Mouse (Mus musculus) layer of hippocampus, adult 8-10 months (tissue): ENCODE results near the gene Ppef2. TPM values are rescaled to one million over a fixed set of nuclear protein-coding genes. Genes with fewer than 3 reads are reported as not detected.
A peak's percentile ranks its signal among the peaks of the same experiment; 100 is the strongest.

ENCODE experiments used
- DNase-seq, 2 experiments: peaks; one replicate each; pipeline ENCODE4 v3.0.0; 2022; ENCODE audit warnings: low spot score in 2 of 2
- total RNA-seq, 4 experiments: library from RNA; stranded (reverse); gene quantifications; 2 replicates each; pipeline ENCODE4 v1.2.4; 2022

Ppef2 gene
- total RNA-seq, 4 experiments from 2014 or later: 0.34 to 1.2 (median 0.71) TPM

DNA sequence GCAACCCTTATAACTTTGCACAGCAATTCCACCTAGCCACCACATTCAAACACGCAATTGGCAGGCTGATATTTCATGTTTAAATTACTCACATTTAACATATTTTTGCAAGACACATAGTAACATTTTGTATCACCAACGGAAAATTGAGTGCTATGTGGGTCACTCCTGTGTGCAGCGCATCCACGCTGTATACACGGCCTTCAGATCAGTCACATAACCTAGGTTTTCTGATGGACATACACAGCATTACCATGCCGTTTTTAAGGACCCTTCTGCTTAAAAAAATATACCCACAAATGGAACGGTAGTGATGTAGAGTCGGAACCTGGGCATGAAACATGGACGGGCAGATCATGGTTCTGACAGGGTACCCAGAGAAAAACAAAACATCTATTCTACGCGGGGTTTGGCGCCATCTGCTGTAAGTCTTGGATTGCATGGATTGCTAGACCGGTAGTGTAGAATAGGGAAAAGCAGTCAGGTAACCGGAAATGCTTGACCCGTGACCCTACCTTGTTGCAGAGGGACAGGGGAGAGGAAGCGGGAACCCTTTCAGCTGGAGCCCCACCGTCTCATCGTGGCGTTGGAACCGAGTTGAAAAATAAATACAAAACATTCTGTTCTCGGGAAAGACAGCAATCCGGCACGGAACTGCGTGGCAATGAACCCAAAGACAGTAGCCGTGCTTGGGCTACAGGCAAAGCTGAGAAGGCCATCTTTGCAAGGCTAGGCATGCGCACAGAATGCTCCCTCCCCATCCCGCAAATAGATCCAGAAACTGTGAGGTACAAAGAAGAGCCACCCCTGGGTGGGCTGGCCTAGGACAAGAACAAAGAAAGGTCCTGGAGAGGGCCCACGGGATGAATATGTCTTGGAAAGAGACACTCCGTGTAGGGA, 16.5 kb downstream of the Ppef2 start:
- peak; percentile 58 to 83 for DNase-seq

DNA sequence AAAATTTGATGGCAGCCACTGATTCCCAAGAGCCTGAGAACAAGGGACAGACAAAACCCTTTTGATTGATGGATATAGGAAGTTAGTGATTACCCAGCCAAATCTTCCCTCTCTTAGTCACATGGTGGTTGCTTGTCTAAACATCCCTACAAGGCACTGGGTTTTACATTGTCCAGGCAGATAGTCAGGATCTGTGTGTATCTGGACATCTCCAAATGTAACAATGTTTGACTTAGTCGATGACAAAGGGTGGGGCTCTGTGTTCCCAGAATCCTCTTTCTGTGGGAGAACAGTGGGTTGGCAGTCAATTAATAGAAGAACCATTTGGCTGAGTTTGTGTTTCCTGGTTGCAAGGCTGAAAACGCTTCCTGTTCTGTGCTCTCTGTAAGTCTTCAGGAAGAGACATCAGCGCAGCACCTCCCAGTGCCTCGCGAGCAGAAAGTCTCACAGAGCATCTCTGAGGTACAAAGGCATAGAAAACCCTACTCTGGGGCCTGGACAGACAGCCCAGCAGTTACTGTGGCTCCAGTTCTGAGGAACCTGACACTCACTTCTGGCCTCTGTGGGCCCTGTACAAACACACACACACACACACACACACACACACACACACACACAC, 21.0 kb downstream of the Ppef2 start:
- DNase-seq: no peak

DNA sequence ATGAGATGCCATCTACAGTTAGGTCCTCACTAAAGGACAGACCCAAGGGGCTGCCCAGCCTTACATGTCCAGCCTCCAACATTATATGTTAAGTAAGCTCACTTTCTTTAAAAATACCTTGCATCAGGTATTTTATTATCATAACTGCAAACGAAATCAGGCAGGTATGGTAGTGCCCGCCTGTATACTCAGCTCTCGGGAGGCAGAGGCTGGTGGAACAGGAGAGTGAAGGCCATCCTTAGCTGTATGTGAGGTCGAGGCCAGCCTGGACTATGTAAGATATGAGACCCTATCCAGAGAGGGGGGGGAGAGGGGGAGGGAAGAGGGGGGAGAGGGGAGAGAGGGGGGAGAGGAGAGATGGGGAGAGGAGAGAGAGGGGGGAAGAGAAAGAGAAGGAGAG, 22.7 kb downstream of the Ppef2 start:
- DNase-seq: no peak

DNA sequence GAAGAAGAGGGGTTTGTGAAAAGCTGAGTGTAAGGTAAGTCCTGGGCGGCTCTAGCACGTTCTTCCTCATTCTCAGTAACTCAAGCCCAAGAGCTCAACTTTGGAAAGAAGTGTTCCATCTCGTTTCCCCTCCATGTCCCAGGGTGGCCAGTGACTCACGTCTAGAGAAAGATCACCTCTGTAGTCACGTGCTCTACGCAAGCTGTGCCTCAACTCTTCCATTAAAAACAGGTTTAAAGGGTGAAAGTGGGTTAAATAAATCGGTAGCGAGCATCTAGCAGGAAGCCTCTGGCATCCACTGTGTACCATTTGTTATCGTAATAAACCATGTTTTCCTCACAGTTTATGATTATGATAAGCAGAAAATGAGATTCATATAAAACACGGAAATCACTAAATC, 24.2 kb downstream of the Ppef2 start:
- DNase-seq: no peak

DNA sequence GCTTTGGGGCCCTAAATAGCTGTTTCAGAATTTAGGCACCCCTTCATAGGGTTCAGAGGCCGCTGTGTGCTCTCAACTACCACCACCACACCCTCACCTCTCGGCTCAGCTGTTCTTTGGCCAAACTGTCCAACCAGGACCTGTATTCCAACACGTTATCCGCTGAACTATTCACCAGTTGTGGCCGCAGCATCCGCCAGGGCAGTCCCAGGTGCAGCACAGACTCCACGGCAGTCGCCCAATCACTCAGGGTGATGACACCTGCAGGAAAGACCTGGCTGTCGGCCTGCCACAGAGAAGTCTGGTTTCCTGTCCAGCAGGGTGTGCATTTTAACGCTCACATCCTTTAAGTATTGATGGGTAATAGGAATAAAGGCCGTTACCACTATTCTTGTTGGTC, 25.8 kb downstream of the Ppef2 start:
- no peak for DNase-seq

DNA sequence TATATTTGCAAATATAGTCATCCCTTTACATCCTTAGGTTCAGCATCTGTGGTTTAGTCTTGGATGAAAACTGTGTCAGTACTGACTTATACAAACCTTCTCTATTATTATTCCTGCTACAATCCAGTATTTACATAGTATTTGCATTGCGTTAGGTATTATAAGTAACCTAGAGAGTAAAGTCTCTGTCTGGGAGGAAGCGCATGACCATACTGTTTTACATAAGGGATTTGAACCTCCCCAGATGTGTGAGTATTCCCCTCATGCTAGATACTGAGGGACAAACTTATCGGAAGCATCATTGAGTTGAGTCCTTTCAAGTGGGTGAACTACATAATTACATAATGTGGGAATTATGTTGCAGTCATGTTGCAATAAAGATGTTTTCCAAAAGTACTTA, 26.6 kb downstream of the Ppef2 start:
- no peak for DNase-seq

DNA sequence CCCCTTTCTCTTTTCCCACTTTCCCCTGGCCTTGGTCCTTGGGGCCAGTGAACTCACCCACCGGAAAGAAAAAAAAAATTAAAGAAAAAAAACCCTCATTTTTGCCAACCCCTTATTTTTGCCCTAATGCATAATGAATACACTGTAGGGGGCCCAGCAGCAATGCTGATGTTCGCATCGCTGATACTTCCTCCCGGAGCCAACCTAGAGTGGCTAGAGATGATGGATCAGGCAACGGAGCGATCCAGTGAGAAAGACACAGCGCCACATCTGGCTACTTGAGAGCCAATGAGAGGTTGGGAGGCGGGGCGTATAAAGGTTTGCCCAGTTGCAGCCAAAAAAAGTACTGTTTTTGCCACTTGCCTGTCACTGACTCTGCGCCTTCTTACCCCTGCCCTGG, 27.3 kb downstream of the Ppef2 start:
- DNase-seq: no peak

DNA sequence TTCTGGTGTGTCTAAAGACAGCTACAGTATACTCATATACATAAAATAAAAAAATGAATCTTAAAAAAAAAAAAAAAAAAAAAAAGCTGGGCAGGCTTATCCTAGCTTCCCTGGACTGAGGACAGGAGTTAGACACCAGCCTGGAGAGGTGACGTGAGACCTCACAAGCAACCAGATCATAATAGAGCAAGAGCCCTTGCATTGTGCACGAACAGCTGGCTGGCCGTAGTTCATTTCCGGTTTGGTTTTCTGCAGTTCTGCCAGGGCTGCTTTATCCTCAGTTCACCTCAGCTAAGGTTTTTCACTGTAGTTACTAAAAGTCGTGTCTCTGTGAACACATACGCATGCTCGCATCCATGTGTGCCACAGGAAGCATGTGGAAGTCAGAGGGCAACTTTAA, 28.3 kb downstream of the Ppef2 start:
- no peak for DNase-seq

DNA sequence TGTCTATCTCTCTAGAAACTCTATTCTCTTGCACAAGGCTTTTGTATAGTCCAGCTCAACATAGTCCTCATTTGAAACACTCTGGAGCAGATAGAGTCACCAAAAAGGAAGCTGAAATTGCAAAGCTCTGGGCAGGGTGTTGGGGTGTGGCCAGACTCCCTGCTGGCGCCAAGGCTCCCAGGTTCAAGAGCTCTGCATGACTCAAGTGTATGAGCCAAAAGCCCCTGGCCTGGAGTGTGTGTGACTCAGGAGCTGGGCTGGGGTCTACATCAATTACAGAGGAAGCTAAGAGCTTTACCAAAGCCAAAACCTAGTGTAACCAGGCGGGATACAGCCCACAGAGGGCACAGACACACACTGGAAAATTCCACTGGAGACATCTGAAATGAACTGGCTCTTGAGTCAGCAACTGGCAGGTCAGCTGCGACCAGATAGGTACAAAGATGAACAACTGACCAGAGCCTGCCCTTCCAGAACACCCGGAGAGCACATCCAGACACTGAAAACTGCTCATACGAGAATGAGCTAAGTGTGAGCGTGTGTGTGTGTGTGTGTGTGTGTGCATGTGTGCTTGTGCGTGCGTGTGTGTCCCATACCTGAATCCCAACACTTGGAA, 35.7 kb downstream of the Ppef2 start:
- no peak for DNase-seq

DNA sequence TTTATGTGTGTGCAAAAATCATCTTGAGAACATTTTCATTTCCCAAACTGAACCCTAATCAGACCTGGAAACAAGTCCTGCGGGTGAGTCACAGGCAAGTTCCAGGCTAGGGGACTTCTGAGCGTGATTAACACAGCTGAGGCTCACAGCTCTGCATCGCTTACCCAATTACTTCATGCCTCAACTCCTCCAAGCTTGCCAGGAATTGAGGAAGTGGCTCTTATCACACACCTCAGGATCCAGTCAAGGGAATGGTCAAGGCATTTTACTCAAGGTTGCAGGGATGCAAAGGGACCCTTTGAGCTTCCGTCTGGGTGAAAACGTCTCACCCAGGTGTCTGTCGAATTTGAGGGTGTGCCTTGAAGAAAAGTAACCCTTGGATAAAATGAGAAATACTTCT, 36.3 kb downstream of the Ppef2 start:
- DNase-seq: no peak

DNA sequence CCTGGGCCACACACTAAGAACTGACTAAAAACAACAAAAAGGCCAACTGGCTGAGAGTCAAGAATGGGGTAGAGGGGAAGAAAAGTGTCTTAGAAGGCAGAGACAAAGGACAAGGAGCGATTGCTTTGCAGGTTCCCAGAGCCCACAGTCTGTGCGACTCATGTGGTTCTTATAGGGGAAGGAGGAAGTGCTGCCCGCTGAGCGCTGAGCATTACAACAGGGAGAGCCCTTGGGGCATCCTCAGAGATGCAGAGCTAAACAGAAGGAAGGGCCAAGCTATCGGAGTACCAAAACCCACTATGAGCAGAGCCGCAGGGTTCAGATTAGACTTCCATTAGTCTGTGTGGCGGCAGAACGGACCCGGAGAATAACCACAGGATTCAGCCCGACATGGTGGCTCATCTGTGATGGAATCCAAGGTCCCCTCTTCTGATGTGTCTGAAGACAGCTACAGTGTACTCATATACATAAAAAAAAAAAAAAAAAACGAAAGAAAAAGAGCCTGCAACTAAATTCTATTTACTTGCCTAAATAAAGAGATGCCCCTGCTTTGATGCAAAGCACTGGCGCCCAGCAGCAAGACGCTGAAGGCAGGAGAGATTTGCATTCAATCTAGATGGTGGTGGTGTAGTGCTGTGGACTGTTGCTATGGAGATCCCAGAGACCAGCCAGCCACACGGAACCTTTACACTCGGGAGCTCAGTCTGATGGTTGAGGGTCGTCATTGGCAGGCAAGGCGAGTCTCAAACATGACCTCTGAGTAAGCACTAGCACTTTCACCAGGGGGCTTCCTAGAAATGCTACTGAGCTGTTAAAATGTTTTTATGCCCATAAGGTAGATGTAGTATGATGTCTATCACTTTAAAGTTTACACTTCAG, 36.9 kb downstream of the Ppef2 start:
- no peak for DNase-seq

DNA sequence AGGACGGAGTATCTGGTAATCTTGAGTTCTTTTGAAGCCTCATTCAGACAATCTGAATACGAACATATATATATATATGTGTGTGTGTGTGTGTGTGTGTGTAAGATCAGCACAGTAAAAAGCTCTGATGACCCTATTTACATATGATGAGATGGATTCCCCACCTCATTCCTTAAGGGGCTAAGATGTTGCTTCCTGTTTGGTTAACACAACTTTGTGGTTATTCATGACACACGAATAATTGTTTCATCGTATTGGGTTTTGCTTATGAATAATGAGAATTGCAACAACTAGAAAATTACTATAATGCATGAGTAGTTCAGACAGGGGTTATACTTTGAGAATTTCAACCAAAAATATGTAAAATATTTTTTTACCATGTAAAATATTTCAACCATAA, 40.8 kb downstream of the Ppef2 start, which contains the start of gene U90926:
U90926 (minus strand) TSS at position 101 of the 400 bp plus-strand sequence.
- no peak for DNase-seq

DNA sequence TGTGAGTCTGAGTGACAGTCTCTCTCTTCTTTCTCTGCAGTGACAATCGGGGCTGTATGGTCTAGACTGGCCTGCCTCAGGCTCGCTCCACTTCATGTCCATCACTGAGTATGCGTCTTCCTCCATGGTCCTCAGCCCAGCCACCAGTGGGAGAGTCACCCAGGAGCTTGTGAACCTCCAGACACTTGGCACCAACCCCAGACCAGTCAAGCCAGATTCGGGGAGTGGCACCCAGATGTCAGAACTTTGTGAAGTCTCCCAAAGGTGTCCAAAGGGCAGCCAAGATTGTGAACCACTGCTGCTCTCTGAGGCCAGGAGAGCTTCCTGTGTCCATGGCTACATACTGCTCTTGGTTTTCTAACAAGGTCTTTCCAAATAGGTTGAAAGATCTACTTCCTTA, 43.8 kb downstream of the Ppef2 start:
- DNase-seq: no peak

DNA sequence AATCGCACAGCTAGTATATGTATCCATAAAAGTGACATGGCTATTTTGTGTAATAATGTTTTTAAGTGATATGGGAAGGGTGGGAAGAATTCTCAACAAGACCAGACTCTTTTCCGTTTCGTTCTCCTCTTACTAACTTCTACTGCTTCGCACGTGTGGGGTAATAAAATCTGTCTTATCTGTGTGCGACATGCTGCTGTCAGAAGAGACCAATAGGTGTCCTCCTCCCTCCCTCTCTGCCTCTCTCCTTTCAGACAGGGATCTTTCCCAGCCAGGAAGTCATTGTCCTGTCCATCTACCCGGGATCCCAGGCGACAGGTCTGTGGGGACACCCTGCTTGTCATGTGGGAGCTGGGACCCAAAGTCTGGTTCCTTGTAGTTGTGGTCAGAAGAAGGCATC, 45.9 kb downstream of the Ppef2 start:
- DNase-seq: no peak

DNA sequence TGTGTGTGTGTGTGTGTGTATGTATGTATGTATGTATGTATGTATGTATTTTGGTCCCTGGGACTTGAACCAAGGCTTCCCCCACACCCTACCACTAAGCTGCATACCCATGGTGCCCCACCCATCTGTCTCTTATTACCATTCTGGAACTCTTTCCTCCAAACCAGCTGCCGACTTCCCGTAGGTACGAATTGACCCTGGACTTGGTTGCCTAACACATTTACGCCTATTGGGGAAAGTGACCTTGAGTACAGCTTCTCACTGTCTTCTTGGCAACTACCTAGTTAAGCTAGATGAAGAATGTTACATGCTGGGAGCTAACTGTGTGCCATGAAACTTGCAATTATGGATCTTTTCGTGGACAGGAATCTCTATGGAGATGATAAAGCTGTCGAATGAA, 50.0 kb downstream of the Ppef2 start:
- DNase-seq: no peak

DNA sequence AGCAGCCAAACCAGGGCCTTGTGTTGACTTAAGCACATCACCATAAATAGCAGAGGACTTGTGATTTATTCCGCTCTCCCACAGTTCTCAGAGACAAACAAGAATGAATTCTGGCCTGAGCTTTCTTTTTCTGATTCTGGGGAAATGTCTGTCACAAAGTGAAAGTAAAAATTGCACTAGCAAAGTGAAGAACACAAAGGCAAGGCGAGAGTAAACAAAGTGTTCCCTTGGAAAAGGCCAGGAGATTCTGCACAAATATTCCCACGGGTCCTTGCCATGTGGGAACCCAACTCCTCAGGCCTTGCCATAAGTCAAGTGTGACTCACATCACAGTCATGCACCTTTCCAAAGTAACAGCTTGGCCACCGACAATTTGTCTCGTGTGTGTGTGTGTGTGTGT, 50.4 kb downstream of the Ppef2 start:
- no peak for DNase-seq

DNA sequence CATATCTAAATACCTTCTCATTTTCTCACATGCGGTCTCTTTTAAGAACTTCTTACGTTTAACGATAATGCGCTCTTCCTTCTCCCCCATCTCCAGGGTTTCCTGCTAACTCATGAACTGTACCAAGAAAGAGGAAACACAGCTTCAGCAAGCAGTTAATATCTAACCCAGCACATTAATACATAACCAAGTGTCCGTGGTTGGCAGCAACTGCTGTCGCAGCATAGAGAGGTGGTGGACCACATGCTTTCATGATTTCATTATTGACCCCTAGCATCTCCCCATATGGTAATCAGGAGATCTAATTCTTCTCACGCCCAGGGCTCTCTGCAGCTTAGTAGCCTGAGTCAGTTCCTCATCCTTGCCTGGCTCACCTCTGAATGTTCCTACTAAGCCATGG, 50.9 kb downstream of the Ppef2 start:
- DNase-seq: no peak

DNA sequence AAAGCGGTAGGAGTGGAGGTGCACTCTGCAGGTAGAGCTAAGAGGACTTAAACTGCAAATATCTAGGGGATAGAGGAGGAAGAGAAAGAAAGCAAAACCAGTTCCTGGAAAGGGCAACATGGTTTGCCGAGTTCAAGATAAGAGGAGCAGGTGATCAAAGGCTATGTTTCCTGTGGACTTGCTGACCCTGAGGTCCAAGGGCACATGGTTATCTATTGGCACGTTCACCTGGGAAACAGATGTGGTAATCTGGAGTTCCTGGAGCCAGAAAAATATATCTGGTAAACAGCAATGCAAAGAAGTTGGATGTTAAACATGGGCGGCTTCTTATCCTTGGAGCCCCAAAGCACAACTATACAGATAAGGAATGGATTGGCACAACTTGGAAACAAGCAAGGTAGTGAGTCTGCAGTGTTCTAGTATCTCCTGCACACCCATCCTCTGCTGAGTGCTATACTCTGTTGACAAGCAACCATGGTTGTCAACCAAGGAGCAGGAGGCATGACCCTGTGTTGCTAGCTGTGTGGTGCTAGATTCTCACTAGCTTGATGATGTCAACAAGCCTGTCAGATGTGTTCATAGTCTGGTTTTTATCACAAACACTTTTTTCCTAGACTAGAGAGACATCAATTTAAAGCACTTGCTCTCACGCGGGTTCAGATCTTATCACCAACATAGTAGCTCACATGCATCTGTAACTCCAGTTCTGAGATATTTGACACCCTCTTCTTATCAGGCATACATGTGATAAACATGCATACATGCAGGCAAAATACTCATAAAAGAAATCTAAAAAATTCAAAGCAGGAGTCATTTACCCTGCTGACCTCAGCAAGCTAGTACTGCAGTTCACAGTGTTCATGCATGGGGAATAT, 51.7 kb downstream of the Ppef2 start:
- no peak for DNase-seq

DNA sequence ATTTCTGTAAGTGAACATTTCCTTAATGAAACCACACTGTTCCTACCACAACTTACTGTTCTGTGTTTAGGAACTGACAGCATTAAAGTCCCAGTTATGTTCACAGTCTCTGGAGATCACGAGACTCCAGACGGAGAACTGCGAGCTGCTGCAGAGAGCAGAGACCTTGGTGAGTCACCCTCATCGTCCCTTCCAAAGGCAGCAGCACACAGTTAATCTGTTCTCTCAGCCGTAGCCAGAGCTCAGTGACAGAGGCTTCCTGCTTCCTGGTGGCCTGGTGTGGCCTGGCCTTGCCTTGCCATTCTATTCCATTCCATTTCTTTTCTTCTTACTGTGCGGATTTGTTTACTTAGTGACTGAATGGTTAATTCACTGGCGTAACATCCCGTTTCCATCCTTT, 57.8 kb downstream of the Ppef2 start:
- no peak for DNase-seq
